Mouse (Mus musculus): ENCODE data around the gene Pigh.

The Pigh gene

DNA sequence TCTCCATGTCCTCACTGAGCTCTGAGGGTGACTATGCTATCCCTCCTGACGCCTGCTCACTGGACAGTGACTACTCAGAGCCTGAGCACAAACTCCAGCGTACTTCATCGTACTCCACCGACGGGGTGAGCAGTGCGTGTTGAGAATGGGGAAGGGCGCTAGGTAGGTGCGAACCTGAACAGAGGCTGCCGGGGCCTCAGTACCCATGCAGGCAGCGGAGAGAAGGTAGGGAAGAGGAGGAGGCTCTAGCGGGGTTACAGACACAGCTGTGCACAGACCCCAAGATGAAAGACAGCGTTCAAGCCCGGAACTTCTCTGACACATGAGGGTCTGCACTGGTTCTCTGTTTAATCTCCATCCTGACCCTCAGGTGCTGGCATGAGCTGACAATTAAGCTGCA is 25.0 kb downstream of the Pigh start:
- no peak for DNase-seq

DNA sequence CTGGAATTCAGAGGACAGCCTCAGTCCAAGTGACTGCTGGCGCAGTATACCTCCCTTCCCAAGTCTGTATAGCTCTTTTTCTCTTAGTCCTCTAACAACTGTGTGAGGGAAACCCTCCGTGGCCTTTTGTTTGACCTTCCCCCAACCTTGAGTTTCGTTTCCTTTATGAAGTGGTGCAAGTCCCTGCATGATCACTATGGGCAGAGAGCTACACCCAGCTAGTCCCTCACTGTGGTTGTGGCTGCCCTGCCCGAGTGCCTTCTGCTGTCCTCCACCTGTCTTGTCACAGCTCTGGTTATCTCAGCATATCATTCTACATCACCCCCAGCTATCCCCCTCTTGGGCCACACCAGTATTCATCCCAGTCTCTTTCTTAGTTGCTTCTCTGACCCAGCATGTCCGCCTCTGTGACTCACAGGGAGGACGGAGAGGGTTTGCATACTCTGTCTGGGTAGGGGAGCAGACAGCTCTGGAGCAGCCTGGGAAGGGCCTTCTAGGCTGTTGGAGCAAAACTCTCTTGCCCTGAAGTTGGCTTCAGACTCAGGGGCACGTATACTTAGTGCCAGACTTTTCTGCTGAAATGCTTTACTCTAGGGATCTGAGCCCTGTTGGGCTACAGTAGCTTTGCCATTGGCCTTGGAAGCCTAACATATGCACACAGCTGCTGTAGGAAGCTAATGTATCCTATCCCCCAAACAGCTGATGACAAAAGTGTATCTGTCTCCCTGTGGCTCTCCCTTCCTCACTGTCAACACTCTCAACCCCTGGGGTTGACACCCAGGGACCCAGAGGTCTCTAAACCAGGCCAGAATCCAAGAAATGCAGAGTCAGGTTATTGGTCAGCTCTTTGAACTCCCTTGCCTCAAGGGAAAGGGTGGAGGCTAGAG is 28.4 kb downstream of the Pigh start:
- no peak for DNase-seq

DNA sequence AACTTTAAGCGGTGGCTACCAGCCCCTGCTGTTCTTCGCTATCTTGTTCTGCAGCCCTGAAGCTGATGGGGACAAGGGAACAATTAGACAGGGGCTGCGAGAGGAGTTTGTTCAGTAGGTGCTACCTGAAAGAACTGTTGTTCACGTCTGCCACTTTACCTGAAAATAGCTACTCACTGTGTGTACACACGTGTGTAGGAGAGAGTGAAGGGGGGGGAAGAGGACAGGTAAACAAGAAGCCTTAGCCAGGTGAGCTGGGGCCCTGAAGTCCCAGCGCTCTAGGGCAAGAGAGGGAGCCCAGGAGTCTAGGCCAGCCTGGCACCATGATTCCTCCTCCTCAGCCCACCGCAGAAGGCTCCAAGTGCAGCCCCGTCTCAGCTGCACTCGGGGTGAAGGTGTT is 29.3 kb downstream of the Pigh start:
- DNase-seq: no peak

DNA sequence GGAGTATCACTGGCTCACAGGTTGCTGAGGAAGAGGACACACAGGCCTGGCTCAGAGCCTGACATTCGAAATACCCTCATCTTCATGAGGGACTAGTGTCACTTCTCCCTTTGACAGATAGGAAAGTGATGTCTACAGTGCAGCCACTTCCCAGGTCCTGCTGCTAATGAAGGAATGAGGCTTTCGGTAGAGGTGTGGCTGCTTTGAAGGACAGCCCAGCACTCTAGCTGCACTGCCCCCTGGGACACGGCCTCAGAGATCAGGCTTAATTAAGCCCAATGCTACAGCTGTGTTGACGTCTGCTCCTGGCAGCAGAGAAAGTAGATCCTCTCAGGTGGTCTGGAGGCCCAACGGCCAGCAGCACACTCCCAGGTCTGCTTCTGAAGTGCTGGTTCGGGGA is 29.9 kb downstream of the Pigh start:
- DNase-seq: no peak

DNA sequence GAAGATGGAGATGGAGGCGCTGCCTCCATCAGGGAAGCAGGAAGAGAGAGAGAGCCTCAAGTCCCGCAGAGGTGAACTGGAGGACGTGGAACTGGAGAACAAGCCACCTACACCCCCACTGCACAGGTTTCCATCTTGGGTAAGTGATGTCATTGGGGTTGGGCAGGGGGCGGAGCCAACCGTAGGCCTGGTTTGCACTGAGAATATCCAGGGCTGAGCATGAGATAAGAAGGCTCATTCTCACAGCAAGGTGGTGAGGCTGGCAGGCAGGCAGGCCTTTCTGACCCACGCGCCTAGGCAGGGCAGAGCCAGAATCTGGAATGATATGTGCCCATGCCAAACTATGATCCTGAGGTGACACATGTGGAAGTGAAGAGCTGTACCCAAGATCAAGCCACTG is 34.2 kb downstream of the Pigh start:
- DNase-seq: no peak

GRCm38 (mm10) chr12:79052073-79052472 is 37.4 kb downstream of the Pigh start:
- DNase-seq: peak in 1 of 2 experiments; percentile 18

DNA sequence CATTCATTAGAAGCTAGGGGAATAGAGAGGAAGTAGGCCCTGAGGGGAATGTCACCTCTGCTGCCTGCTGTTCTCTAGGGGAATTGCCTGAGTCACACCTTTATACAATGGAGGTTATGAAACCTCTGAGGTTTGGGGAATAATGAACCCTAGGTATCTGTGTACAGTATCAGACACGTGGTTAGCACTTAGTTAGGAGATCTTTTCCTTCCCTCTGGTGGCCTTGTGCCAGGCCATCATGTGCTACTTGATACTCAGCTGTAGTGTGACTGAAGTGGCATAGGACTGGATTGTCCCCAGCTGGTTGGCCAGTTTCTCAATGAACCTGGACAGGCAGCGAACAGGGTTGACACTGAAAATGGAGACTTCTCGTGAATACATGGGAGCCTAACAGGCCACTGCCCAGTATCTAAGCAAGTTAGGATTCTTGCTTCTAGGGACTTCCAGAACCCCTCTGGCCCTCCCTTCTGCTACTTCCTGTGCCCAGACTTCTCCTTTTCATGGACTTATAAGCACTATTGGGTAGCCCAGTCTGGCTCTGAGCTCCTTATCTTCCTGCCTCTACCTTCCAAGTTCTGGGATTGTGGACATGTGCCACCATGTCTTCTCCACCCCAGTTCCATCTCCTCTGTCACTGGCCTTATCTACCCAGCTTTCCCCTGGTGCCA is 38.8 kb downstream of the Pigh start:
- DNase-seq: no peak

- no peak for DNase-seq
These were observed 39.6 kb downstream of the Pigh start for GRCm38 (mm10) chr12:79049807-79050206.

GRCm38 (mm10) chr12:79048898-79049297 is 40.6 kb downstream of the Pigh start:
- no peak for DNase-seq

DNA sequence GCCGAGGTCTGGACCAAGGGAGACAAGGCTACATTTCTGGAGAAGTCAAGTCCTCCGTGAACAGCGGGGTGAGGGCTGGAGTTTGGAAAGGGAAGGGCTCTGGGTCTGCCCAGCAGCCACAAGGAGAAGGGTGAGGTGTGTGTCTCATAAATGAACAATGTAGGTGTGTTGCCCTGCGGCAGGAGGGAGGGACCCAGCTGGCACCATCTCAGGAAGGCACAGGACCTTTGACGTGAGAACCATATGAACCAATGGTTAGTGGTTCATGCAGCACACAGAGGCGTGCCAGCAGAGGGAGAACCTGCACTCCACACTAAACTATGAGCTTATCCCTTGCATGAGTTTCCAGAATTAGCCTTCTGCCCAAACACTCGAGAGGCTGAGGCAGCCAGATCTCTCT is 42.2 kb downstream of the Pigh start:
- DNase-seq: no peak

- DNase-seq: no peak
These were observed 43.3 kb downstream of the Pigh start for GRCm38 (mm10) chr12:79046171-79046570.

DNA sequence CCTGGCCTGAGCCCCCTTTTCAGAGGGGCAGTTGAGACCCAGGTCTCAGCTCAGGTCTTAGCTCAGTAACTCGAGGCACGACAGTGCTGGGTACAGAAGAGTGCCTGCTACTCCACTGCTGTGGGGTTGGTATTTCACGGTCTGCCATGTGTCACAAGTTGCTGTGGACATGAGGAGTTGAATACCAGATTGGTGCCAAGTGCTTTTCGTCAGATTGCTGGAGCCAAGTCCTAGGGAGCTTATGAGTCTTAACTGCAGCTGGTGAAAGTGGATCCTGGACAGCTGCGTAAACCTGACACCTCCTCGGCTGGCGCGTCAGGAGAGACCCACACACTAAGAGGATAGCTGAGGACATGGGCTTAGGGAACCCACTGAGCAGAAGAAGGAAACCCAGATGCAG is 44.8 kb downstream of the Pigh start:
- no peak for DNase-seq

DNA sequence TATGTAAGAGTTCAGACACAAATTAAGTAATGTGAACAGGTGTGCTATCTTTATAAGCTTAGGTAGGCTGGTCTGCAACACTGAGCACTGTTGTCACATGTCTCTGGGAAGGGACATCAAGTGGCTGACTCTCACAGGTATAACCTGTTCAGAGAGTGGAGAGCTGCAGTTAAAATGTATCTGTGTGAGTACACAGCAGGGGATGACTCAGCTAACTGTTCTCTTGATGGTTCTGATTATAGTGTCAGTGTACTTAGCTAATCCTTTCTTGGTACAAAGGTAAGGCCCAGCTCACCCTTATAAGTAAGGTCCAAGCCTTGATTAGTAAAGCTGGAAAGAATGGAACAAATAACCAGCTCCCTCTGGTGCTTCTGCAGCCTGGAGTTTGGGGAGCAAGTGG is 48.0 kb downstream of the Pigh start:
- no peak for DNase-seq

DNA sequence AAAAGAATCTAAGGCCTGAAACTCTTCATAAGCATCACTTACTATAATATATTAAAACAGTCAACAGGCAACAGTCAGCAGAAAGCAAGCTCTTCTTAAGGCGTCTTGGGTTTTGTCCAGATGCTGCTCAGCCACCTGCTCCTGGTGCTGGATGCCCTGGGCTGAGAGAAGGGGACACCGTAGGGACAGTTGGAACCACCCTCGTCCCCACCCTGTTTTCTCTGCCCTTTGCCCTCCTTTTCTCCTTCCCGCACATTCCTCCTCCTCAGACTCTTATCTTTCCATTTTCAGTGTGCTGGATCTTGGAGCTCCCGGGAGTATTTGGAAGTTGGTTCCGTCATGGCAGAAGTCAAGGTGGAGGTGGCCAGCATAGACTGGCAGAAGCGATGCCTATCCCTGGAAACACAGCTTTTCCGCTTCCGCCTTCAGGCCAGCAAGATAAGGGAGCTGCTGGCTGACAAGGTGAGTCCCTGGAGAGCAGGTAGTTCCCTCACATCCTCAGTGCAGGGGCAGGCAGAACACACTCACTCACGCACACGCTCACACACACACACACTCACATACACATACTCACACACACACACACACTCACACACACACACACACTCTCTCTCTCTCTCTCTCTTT is 49.1 kb downstream of the Pigh start:
- no peak for DNase-seq

GRCm38 (mm10) chr12:79039708-79040107 is 49.7 kb downstream of the Pigh start:
- DNase-seq: no peak

- DNase-seq: no peak
These were observed 54.1 kb downstream of the Pigh start for GRCm38 (mm10) chr12:79035349-79035748.

DNA sequence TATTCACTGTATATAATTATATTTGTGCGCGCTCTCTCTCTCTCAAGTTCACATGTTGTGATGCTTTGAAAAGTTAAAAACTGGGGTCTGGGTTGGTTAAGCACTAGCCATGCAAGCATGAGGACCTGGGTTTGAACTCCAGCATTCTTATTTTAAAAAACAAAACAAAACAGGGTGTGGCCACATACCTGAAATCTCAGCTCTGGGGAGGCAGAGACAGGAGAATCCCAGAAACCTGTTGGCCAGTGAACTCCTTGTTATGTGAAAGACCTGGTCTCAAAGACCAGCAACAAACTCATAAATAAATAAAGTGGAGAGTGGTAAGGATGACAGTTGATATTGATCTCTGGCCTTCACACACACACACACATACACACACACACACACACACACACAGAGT is 55.1 kb downstream of the Pigh start:
- no peak for DNase-seq
